Comparison of ENCODE assay signal across 9 mouse cellular contexts in the genomic region with DNA sequence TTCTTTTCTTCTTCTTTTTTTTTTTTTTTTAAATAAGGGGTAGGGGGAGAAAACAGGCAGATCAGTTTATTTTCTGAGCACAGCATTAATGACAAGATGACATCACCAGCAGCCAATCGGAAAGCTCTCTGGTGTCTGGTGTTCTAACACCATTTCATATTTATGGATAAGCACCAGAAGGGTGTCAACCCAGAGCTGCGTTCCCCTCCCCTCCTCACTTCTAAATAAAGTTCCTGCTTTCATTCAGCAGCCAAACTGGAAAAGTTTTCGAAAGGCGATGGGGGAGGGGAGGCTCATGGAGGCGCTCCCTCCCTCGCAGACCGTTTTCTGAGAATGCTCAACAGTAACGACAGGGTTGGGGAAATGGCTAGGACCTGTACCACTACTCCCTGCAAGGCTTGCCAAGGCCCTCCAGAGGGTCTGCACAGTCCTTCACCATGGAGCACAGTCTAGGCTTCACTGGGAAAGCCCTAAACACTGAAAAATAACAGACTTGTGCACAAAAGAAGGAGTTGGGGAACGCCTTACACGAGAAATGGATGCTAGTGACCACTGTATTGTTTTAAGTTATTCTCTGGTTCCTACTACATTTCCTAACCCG.
A peak's percentile ranks its signal among the peaks of the same experiment; 100 is the strongest.
DNase-seq lines count a peak whose midpoint lies in the region; ATAC-seq and TF ChIP-seq lines count a peak whose summit lies in the region.
"Had no signal": no experiment of that assay in that cellular context is flagged by ENCODE, and none has a peak within 500 bp of the region (broad histone marks: within the 10 kb centered on the region; RNA-seq: fewer than 3 reads in every experiment).

No protein-coding gene starts in this region.

- no peak overlapping the region for H3K27ac ChIP-seq in kidney, embryonic 16.5 days (ENCODE audit: low read length)
- no peak overlapping the region for H3K27ac ChIP-seq in kidney, embryonic 14.5 days (ENCODE audit: low read depth, low read length)
- H3K27ac ChIP-seq in embryonic facial prominence, embryonic 15.5 days (replicated peaks), result 0 out of 2 replicates have a peak overlapping the region, but pooled peaks have one; percentile 2
- peak overlapping the region; percentile 49 for H3K27ac ChIP-seq in heart, embryonic 15.5 days
- no peak overlapping the region for H3K27ac ChIP-seq in intestine, postnatal 0 days (ENCODE audit: low read depth, low read length)

- H3K4me3 ChIP-seq in kidney, embryonic 16.5 days (ENCODE audit: low read length), result no peak overlapping the region
- no peak overlapping the region for H3K4me3 ChIP-seq in kidney, embryonic 14.5 days (ENCODE audit: low read length)
- H3K4me3 ChIP-seq in embryonic facial prominence, embryonic 15.5 days (replicated peaks), result no peak overlapping the region
- H3K4me3 ChIP-seq in heart, embryonic 15.5 days, result peak overlapping the region; percentile 7; the same call in 1 of the 2 replicates
- H3K4me3 ChIP-seq in intestine, postnatal 0 days (ENCODE audit: low read depth, low read length), result no peak overlapping the region
- H3K4me3 ChIP-seq: myocyte had no signal

- H3K4me1 ChIP-seq in kidney, embryonic 16.5 days (ENCODE audit: insufficient read depth, low read length), result peaks cover 31% of the 10 kb centered on the region
- peaks cover 29% of the 10 kb centered on the region; the same call in 1 of the 2 replicates for H3K4me1 ChIP-seq in kidney, embryonic 14.5 days (ENCODE audit: control insufficient read depth, insufficient read depth, low read length)
- peaks cover 36% of the 10 kb centered on the region for H3K4me1 ChIP-seq in embryonic facial prominence, embryonic 15.5 days
- peaks cover 48% of the 10 kb centered on the region for H3K4me1 ChIP-seq in heart, embryonic 15.5 days (replicated peaks)
- no peaks in the 10 kb centered on the region for H3K4me1 ChIP-seq in intestine, postnatal 0 days (replicated peaks; ENCODE audit: control insufficient read depth, insufficient read depth, low read length)

- peak; percentile 73 to 85 for DNase-seq in left cerebral cortex, postnatal 14 days (ENCODE audit: low spot score in 2 of 2)
- DNase-seq in right cerebral cortex, adult 18-20 months, result peak; percentile 49

- no peak for TF ChIP-seq CTCF in intestine, postnatal 0 days (IDR thresholded peaks at IDR 0.05; ENCODE audit: low read depth)

- intact Hi-C loops in left cerebral cortex, postnatal 14 days (cut with DNase I), result no loop called here

- no peaks in the 10 kb centered on the region for H3K27me3 ChIP-seq in kidney, embryonic 16.5 days (ENCODE audit: insufficient read depth, low read length)
- H3K27me3 ChIP-seq in kidney, embryonic 14.5 days (ENCODE audit: control insufficient read depth, insufficient read depth, low read length), result no peaks in the 10 kb centered on the region
- no peaks in the 10 kb centered on the region for H3K27me3 ChIP-seq in embryonic facial prominence, embryonic 15.5 days
- no peaks in the 10 kb centered on the region for H3K27me3 ChIP-seq in heart, embryonic 15.5 days
- H3K27me3 ChIP-seq in intestine, postnatal 0 days (replicated peaks; ENCODE audit: control insufficient read depth, insufficient read depth, low read length), result no peaks in the 10 kb centered on the region

- H3K9ac ChIP-seq in kidney, embryonic 16.5 days (replicated peaks; ENCODE audit: low read length), result no peak overlapping the region
- H3K9ac ChIP-seq in kidney, embryonic 14.5 days (ENCODE audit: low read depth, low read length), result no peak overlapping the region
- no peak overlapping the region for H3K9ac ChIP-seq in embryonic facial prominence, embryonic 15.5 days
- no peak overlapping the region for H3K9ac ChIP-seq in heart, embryonic 15.5 days
- H3K9ac ChIP-seq in intestine, postnatal 0 days (ENCODE audit: low read depth, low read length), result no peak overlapping the region

- 42% methylated on average over 11 of the region's 11 CpGs for WGBS in kidney, embryonic 16.5 days
- WGBS in kidney, embryonic 14.5 days, result 51% methylated on average over 11 of the region's 11 CpGs
- WGBS in embryonic facial prominence, embryonic 15.5 days, result 38% methylated on average over 11 of the region's 11 CpGs
- WGBS in heart, embryonic 15.5 days, result 28% methylated on average over 11 of the region's 11 CpGs
- 52% methylated on average over 11 of the region's 11 CpGs for WGBS in intestine, postnatal 0 days

- no peak for ATAC-seq in kidney, embryonic 16.5 days (ENCODE audit: low FRiP score, low TSS enrichment)
- no peak for ATAC-seq in kidney, embryonic 14.5 days (ENCODE audit: low FRiP score, low TSS enrichment)
- ATAC-seq in embryonic facial prominence, embryonic 15.5 days (ENCODE audit: insufficient number of reproducible peaks, low FRiP score, low TSS enrichment, low read depth), result no peak
- 0 out of 2 replicates have a peak, but pooled peaks have one; percentile 10 for ATAC-seq in heart, embryonic 15.5 days (replicated peaks; ENCODE audit: insufficient number of reproducible peaks, insufficient read depth, low FRiP score, low read depth)
- no peak for ATAC-seq in megakaryocyte, adult 5-6 weeks (ENCODE audit: poor library complexity, severe bottlenecking)
- no peak for ATAC-seq in intestine, postnatal 0 days

- H3K4me2 ChIP-seq in kidney, embryonic 16.5 days (replicated peaks; ENCODE audit: low read depth, low read length), result peak overlapping the region; percentile 19; the same call in 1 of the 2 replicates
- H3K4me2 ChIP-seq in kidney, embryonic 14.5 days (replicated peaks; ENCODE audit: low read depth, low read length), result no peak overlapping the region
- H3K4me2 ChIP-seq in embryonic facial prominence, embryonic 15.5 days (replicated peaks), result 0 out of 2 replicates have a peak overlapping the region, but pooled peaks have one; percentile 6
- peak overlapping the region; percentile 36 for H3K4me2 ChIP-seq in heart, embryonic 15.5 days
- H3K4me2 ChIP-seq in intestine, postnatal 0 days (replicated peaks; ENCODE audit: low read depth), result no peak overlapping the region

- H3K9me3 ChIP-seq in kidney, embryonic 16.5 days (ENCODE audit: low read length), result no peaks in the 10 kb centered on the region
- no peaks in the 10 kb centered on the region for H3K9me3 ChIP-seq in kidney, embryonic 14.5 days (ENCODE audit: control insufficient read depth, low read length)
- no peaks in the 10 kb centered on the region for H3K9me3 ChIP-seq in embryonic facial prominence, embryonic 15.5 days (replicated peaks)
- no peaks in the 10 kb centered on the region for H3K9me3 ChIP-seq in heart, embryonic 15.5 days (replicated peaks)
- no peaks in the 10 kb centered on the region for H3K9me3 ChIP-seq in intestine, postnatal 0 days (ENCODE audit: control insufficient read depth)

- H3K36me3 ChIP-seq in kidney, embryonic 16.5 days (ENCODE audit: insufficient read depth, low read length), result no peaks in the 10 kb centered on the region
- no peaks in the 10 kb centered on the region for H3K36me3 ChIP-seq in kidney, embryonic 14.5 days (ENCODE audit: control insufficient read depth, insufficient read depth, low read length)
- H3K36me3 ChIP-seq in embryonic facial prominence, embryonic 15.5 days, result no peaks in the 10 kb centered on the region
- no peaks in the 10 kb centered on the region for H3K36me3 ChIP-seq in heart, embryonic 15.5 days
- no peaks in the 10 kb centered on the region for H3K36me3 ChIP-seq in intestine, postnatal 0 days (ENCODE audit: control insufficient read depth, insufficient read depth)

Comparison
In these comparisons a context has a peak if more than half of its experiments do, and no peak if none do; other contexts are left out.
1. H3K4me2 ChIP-seq: peak in kidney, embryonic 16.5 days (single experiment), embryonic facial prominence, embryonic 15.5 days (single experiment) and heart, embryonic 15.5 days (single experiment); none in kidney, embryonic 14.5 days (single experiment) and intestine, postnatal 0 days (single experiment).
2. H3K27ac ChIP-seq: peak in embryonic facial prominence, embryonic 15.5 days (single experiment) and heart, embryonic 15.5 days (single experiment); none in kidney, embryonic 16.5 days (single experiment), kidney, embryonic 14.5 days (single experiment) and intestine, postnatal 0 days (single experiment).